Mouse (Mus musculus) bone marrow, adult 2 months (tissue): ENCODE measurements around the gene Pde3b.

Experiments used
- CTCF ChIP-seq: fragments of 200-500 bp; IDR thresholded peaks from 2 replicates; pipeline ENCODE4 v1.5.1; 2011; ENCODE audit warnings: low read length, control low read depth; ENCODE audit not compliant: control insufficient read depth, insufficient read depth
- POLR2A ChIP-seq: fragments of 200-500 bp; IDR thresholded peaks from 2 replicates; pipeline ENCODE4 v1.6.1; 2011; ENCODE audit warnings: low read depth, mild to moderate bottlenecking, control low read depth, low read length, borderline replicate concordance; ENCODE audit not compliant: control insufficient read depth

DNA sequence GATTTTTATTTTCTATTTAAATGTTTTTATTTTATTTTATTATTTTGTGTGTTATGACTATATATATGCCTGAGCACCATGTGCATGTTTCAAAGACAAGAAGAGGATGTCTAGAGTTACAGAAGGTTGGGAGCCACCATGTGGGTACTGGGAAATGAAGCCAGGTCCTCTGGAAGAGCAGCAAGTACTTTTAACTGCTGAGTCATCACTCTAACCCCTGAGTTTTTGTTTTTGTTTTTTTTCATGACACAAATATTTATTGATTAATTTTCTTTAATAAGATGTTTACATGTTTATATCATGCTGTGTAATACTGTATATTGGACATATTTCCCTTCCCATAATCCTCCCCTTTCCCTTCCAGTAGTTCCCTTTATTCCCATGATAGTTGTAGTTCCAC, 77.5 kb downstream of the Pde3b start:
- TF ChIP-seq CTCF: no peak
- no peak for TF ChIP-seq POLR2A
